Mouse (Mus musculus): ENCODE results near the gene Atp13a4.

DNA sequence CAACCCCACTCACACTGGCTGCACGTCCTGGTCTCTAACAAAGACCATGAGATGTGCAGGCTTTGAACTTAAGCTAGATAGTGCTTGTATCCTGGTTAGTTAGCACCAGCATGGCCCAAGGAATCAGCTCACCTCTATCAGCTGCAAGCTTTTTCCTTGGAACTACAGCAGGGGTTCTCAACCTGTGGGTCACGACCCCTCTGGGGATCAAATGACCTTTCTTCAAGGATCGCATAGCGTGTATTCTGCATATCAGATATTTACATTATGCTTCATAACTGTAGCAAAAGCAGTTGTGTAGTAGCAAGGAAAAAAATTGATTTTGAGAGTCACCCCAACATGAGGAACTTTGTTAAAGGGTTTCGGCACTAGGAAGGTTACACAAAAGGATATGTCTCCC lies 15.0 kb upstream of the Atp13a4 start:
- TF ChIP-seq CTCF (IDR thresholded peaks at IDR 0.05; ENCODE audit: insufficient read depth, low read depth, low read length): no peak
- no peak for TF ChIP-seq POLR2A (IDR thresholded peaks at IDR 0.05; ENCODE audit: insufficient read depth, low read depth, low read length)
